Mouse (Mus musculus) stomach, postnatal 0 days (tissue): ENCODE data around the gene Abr. TPM values are rescaled to one million over a fixed set of nuclear protein-coding genes. Genes with fewer than 3 reads are reported as not detected.
A peak's percentile ranks its signal among the peaks of the same experiment; 100 is the strongest.

Experiments used
- ATAC-seq: fragments of 200-750 bp; cut with Nextera tagmentation; 2 replicates; pipeline ENCODE4 v1.8.0; 2017; ENCODE audit not compliant: low FRiP score, low TSS enrichment
- DNase-seq: peaks from one replicate; pipeline ENCODE4 v3.0.0-alpha.2; 2016; ENCODE audit warnings: low spot score
- H3K27ac ChIP-seq: fragments of 300-500 bp; sonication (generic); replicated peaks from 2 replicates; pipeline ENCODE4 v1.5.1; 2014; ENCODE audit warnings: mild to moderate bottlenecking, control low read depth
- H3K27me3 ChIP-seq: fragments of 300-500 bp; sonication (generic); 2 replicates; pipeline ENCODE4 v1.6.1; 2014; ENCODE audit warnings: low read length; ENCODE audit not compliant: control insufficient read depth, insufficient read depth
- H3K36me3 ChIP-seq: fragments of 300-500 bp; sonication (generic); 2 replicates; pipeline ENCODE4 v1.6.1; 2014; ENCODE audit warnings: low read length, mixed read lengths; ENCODE audit not compliant: control insufficient read depth, insufficient read depth
- H3K4me1 ChIP-seq: fragments of 300-500 bp; sonication (generic); replicated peaks from 2 replicates; pipeline ENCODE4 v1.6.1; 2014; ENCODE audit warnings: antibody characterized with exemption; ENCODE audit not compliant: control insufficient read depth, insufficient read depth
- H3K4me2 ChIP-seq: fragments of 300-500 bp; sonication (generic); replicated peaks from 2 replicates; pipeline ENCODE4 v1.6.1; 2014; ENCODE audit warnings: low read depth, mild to moderate bottlenecking, control low read depth, moderate library complexity
- H3K4me3 ChIP-seq: fragments of 300-500 bp; sonication (generic); 2 replicates; pipeline ENCODE4 v1.5.1; 2014; ENCODE audit warnings: low read depth, low read length, control low read depth
- H3K9ac ChIP-seq: fragments of 300-500 bp; sonication (generic); 2 replicates; pipeline ENCODE4 v1.6.1; 2014; ENCODE audit warnings: mild to moderate bottlenecking, low read length, control low read depth, mixed read lengths
- H3K9me3 ChIP-seq: fragments of 300-500 bp; sonication (generic); 2 replicates; pipeline ENCODE4 v1.6.1; 2016; ENCODE audit warnings: low read length; ENCODE audit not compliant: control insufficient read depth
- CTCF ChIP-seq: IDR thresholded peaks from 2 replicates; pipeline ENCODE4 v1.5.1; 2016; ENCODE audit warnings: antibody characterized with exemption, low read depth, mild to moderate bottlenecking, moderate library complexity
- EP300 ChIP-seq: optimal IDR thresholded peaks from 2 replicates; pipeline ENCODE3; 2016; ENCODE audit warnings: antibody characterized with exemption
- WGBS: fragments of 180-500 bp; shearing (Covaris S2); extraction: QIAGEN DNeasy Blood & Tissue Kit; methylation state at CpG from one replicate; pipeline ENCODE4 v1.1.7; 2014; 5-methylcytosine and 5-hydroxymethylcytosine counted together
- polyA plus RNA-seq: library from polyadenylated mRNA; unstranded; fragments of >200 nt; fragmentation: Nextera tagmentation; extraction: Ambion mirVana; gene quantifications from 2 replicates; pipeline ENCODE4 v1.2.1, GENCODE M21; 2015

Gene Abr
- polyA plus RNA-seq, 1 experiment from 2014 or later = 19.3 TPM

DNA sequence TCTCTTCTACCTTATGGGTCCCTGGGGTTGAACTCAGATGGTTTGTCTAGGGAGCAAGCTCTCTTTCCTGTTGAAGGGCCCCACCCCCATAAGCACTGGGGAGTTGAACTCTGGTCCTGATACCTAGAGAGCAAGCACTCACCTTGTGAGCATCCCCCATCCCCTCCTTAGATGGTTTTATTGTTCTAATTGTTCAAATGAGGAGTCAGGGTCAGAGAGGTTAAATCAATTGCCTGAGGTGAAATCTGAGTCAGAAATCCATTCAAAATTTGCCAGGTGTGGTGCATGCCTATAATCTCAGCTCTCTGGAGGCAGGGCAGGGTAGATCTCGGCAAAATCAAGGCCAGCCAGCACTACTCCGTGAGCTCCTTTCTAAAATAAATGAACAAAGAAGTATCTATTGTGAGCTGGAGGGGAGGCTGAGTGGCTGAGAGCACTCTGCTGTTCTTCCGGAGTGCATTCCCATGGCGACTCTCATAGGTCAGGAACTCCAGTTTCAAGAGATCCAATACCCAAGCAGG lies 35.4 kb upstream of the Abr start:
- Histone ChIP-seq H3K9me3 (no peaks in the 10 kb centered on the region), H3K4me1 (no peaks in the 10 kb centered on the region), H3K4me2 (no peak overlapping the region), H3K36me3 (no peaks in the 10 kb centered on the region), H3K27ac (no peak overlapping the region), H3K9ac (no peak overlapping the region), H3K4me3 (no peak overlapping the region), H3K27me3 (no peaks in the 10 kb centered on the region)
- TF ChIP-seq CTCF (no peak), EP300 (no peak)
- ATAC-seq (no peak), DNase-seq (no peak)
- WGBS = 44% methylated on average over 4 of the region's 4 CpGs

DNA sequence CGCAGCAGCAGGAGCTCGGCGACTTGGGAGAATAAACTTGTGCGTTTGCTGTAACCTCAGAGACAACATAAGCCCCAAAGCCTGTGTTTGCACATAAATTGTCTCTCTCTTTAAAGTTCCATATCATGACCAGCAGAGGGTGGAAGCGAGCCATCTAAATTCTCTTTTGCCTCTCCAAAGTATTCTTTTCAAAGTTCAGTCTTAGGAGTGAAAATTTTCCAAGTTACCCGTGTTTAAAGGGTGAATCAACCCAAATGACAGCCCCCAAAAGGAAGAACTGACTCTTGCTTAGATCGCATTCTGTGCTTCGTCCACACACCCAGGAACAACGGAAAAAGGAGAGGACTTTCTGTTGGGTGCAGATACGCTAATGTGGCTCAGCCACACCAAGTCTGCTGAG lies 33.0 kb upstream of the Abr start:
- ATAC-seq (no peak), DNase-seq (peak; percentile 54)
- H3K4me2 ChIP-seq = peak overlapping the region; percentile 21
- H3K36me3 ChIP-seq = no peaks in the 10 kb centered on the region
- 3% methylated on average over 10 of the region's 10 CpGs for WGBS
- H3K27me3 ChIP-seq = no peaks in the 10 kb centered on the region
- TF ChIP-seq CTCF (peak; percentile 81), EP300 (no peak)
- no peaks in the 10 kb centered on the region for H3K9me3 ChIP-seq
- H3K9ac ChIP-seq = no peak overlapping the region
- H3K4me3 ChIP-seq = no peak overlapping the region
- no peaks in the 10 kb centered on the region for H3K4me1 ChIP-seq
- no peak overlapping the region for H3K27ac ChIP-seq

DNA sequence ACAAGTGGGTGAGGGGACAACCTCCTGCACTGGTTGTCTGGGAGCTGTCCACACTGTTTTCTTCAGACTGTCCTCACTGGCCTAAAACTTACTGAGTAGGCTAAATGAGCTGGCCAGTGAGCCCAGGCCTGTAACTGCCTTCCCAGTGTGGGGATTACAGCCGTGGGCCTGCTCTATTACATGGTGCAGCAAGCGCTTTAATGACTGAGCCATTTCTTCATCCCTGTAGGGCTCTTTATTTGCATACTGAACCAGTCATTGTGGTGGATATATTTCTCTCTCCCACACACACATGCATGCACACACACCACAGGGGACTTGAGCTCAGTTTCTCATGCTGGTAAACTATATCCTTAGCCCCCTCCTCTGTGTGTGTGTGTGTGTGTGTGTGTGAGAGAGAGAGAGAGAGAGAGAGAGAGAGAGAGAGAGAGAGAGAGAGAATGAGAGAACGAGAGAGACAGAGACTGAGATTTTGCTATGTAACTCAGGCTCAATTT lies 30.8 kb upstream of the Abr start:
- H3K9ac ChIP-seq = no peak overlapping the region
- no peaks in the 10 kb centered on the region for H3K27me3 ChIP-seq
- H3K4me2 ChIP-seq = no peak overlapping the region
- no peak for ATAC-seq
- no peak overlapping the region for H3K4me3 ChIP-seq
- H3K27ac ChIP-seq = no peak overlapping the region
- DNase-seq = no peak
- H3K4me1 ChIP-seq = no peaks in the 10 kb centered on the region
- H3K9me3 ChIP-seq = no peaks in the 10 kb centered on the region
- no peak for TF ChIP-seq EP300
- TF ChIP-seq CTCF = no peak
- 54% methylated on average over 3 of the region's 3 CpGs for WGBS
- H3K36me3 ChIP-seq = no peaks in the 10 kb centered on the region

GRCm38 (mm10) chr11:76650862-76651560 lies 28.9 kb upstream of the Abr start:
- H3K27ac ChIP-seq = no peak overlapping the region
- H3K4me1 ChIP-seq = no peaks in the 10 kb centered on the region
- ATAC-seq (no peak), DNase-seq (no peak)
- no peaks in the 10 kb centered on the region for H3K9me3 ChIP-seq
- no peak overlapping the region for H3K4me2 ChIP-seq
- no peaks in the 10 kb centered on the region for H3K27me3 ChIP-seq
- H3K36me3 ChIP-seq = no peaks in the 10 kb centered on the region
- WGBS = 41% methylated on average over 13 of the region's 14 CpGs
- TF ChIP-seq CTCF (no peak), EP300 (no peak)
- no peak overlapping the region for H3K9ac ChIP-seq
- H3K4me3 ChIP-seq = no peak overlapping the region

GRCm38 (mm10) chr11:76647500-76647899 lies 25.4 kb upstream of the Abr start:
- ATAC-seq (peak; percentile 59; the same call in 1 of the 2 replicates), DNase-seq (peak; percentile 85)
- H3K9me3 ChIP-seq = no peaks in the 10 kb centered on the region
- H3K4me3 ChIP-seq = no peak overlapping the region
- no peak overlapping the region for H3K9ac ChIP-seq
- no peak overlapping the region for H3K27ac ChIP-seq
- H3K27me3 ChIP-seq = no peaks in the 10 kb centered on the region
- H3K4me2 ChIP-seq = 0 out of 2 replicates have a peak overlapping the region, but pooled peaks have one; percentile 17
- H3K36me3 ChIP-seq = no peaks in the 10 kb centered on the region
- H3K4me1 ChIP-seq = no peaks in the 10 kb centered on the region
- 7% methylated on average over 9 of the region's 9 CpGs for WGBS
- TF ChIP-seq EP300 = no peak
- peak; percentile 89 for TF ChIP-seq CTCF

- no peak for DNase-seq
- 0 out of 2 replicates have a peak overlapping the region, but pooled peaks have one; percentile 17 for H3K4me2 ChIP-seq
- H3K27me3 ChIP-seq = no peaks in the 10 kb centered on the region
- ATAC-seq = no peak
- 7% methylated on average over 7 of the region's 7 CpGs for WGBS
- no peak overlapping the region for H3K4me3 ChIP-seq
- TF ChIP-seq EP300 (no peak), CTCF (no peak)
- H3K4me1 ChIP-seq = no peaks in the 10 kb centered on the region
- no peaks in the 10 kb centered on the region for H3K36me3 ChIP-seq
- H3K9me3 ChIP-seq = no peaks in the 10 kb centered on the region
- no peak overlapping the region for H3K27ac ChIP-seq
- H3K9ac ChIP-seq = no peak overlapping the region
Measured at GRCm38 (mm10) chr11:76647062-76647461, 24.9 kb upstream of the Abr start.
